Mouse (Mus musculus) monocyte, adult 2 months (primary cell): ENCODE data around the gene Gsg1l2.

ENCODE experiments used
- DNase-seq, 2 experiments: peaks; one replicate each; pipeline ENCODE4 v3.0.0; 2022; ENCODE audit warnings: low spot score in 2 of 2, low read depth in 1 of 2

The Gsg1l2 gene

GRCm38 (mm10) chr11:67819604-67820003 is 45.2 kb downstream of the Gsg1l2 start:
- DNase-seq: no peak

GRCm38 (mm10) chr11:67820221-67820620 is 45.8 kb downstream of the Gsg1l2 start:
- DNase-seq: no peak

- DNase-seq: no peak
These were observed 47.2 kb downstream of the Gsg1l2 start for GRCm38 (mm10) chr11:67821560-67821959.

GRCm38 (mm10) chr11:67828360-67829059 is 54.1 kb downstream of the Gsg1l2 start:
- DNase-seq: no peak

GRCm38 (mm10) chr11:67829530-67829929 is 55.1 kb downstream of the Gsg1l2 start:
- DNase-seq: no peak

GRCm38 (mm10) chr11:67831820-67832219 is 57.4 kb downstream of the Gsg1l2 start:
- no peak for DNase-seq

- DNase-seq: no peak
These were observed 61.1 kb downstream of the Gsg1l2 start for GRCm38 (mm10) chr11:67835408-67836078.
